Mouse (Mus musculus) heart, embryonic 11.5 days (tissue): ENCODE results near the gene Nebl. TPM values are rescaled to one million over a fixed set of nuclear protein-coding genes. Genes with fewer than 3 reads are reported as not detected.

Experiments
- ATAC-seq: fragments of 200-750 bp; cut with Nextera tagmentation; replicated peaks from 2 replicates; pipeline ENCODE4 v1.8.0; 2017; ENCODE audit warnings: moderate library complexity; ENCODE audit not compliant: insufficient number of reproducible peaks, low FRiP score, low TSS enrichment
- H3K27ac ChIP-seq: fragments of 300-500 bp; sonication (generic); 2 replicates; pipeline ENCODE4 v1.5.1; 2014; ENCODE audit warnings: mild to moderate bottlenecking, low read depth, low read length
- H3K27me3 ChIP-seq: fragments of 300-500 bp; sonication (generic); 2 replicates; pipeline ENCODE4 v1.6.1; 2014; ENCODE audit warnings: mild to moderate bottlenecking, low read length, mixed read lengths; ENCODE audit not compliant: control insufficient read depth, insufficient read depth
- H3K36me3 ChIP-seq: fragments of 300-500 bp; sonication (generic); 2 replicates; pipeline ENCODE4 v1.6.1; 2014; ENCODE audit warnings: mild to moderate bottlenecking, low read length, moderate library complexity, mixed read lengths; ENCODE audit not compliant: control insufficient read depth, insufficient read depth
- H3K4me1 ChIP-seq: fragments of 300-500 bp; sonication (generic); 2 replicates; pipeline ENCODE4 v1.6.1; 2014; ENCODE audit warnings: low read length; ENCODE audit not compliant: control insufficient read depth, insufficient read depth
- H3K4me2 ChIP-seq: fragments of 300-500 bp; sonication (generic); 2 replicates; pipeline ENCODE4 v1.6.1; 2014; ENCODE audit warnings: mild to moderate bottlenecking, moderate library complexity
- H3K4me3 ChIP-seq: fragments of 300-500 bp; sonication (generic); 2 replicates; pipeline ENCODE4 v1.5.1; 2014; ENCODE audit warnings: low read depth, low read length
- H3K9ac ChIP-seq: fragments of 300-500 bp; sonication (generic); 2 replicates; pipeline ENCODE4 v1.6.1; 2014; ENCODE audit warnings: mild to moderate bottlenecking, low read depth, low read length, moderate library complexity
- H3K9me3 ChIP-seq: fragments of 300-500 bp; sonication (generic); replicated peaks from 2 replicates; pipeline ENCODE4 v1.6.1; 2016; ENCODE audit warnings: low read length; ENCODE audit not compliant: control insufficient read depth
- WGBS: fragments of 180-500 bp; shearing (Covaris S2); extraction: QIAGEN DNeasy Blood & Tissue Kit; methylation state at CpG from one replicate; pipeline ENCODE4 v1.1.7; 2014; ENCODE audit not compliant: insufficient replicate concordance; 5-methylcytosine and 5-hydroxymethylcytosine counted together
- polyA plus RNA-seq: library from polyadenylated mRNA; unstranded; fragments of >200 nt; fragmentation: Nextera tagmentation; extraction: Ambion mirVana; gene quantifications from 2 replicates; pipeline ENCODE4 v1.2.1, GENCODE M21; 2014

Nebl gene
- polyA plus RNA-seq, 1 experiment from 2014 or later: 457 TPM

GRCm38 (mm10) chr2:17715149-17715767, 16.0 kb downstream of the Nebl start:
- Histone ChIP-seq H3K27me3 (no peaks in the 10 kb centered on the region), H3K36me3 (no peaks in the 10 kb centered on the region), H3K4me1 (no peaks in the 10 kb centered on the region), H3K4me3 (no peak overlapping the region), H3K27ac (no peak overlapping the region), H3K9me3 (no peaks in the 10 kb centered on the region; the same call in 1 of the 2 replicates), H3K4me2 (no peak overlapping the region), H3K9ac (no peak overlapping the region)
- ATAC-seq: no peak
- WGBS: 63% methylated on average over 9 of the region's 9 CpGs

- 81% methylated on average over 14 of the region's 14 CpGs for WGBS
- Histone ChIP-seq H3K27me3 (no peaks in the 10 kb centered on the region), H3K4me2 (no peak overlapping the region), H3K36me3 (no peaks in the 10 kb centered on the region), H3K4me3 (no peak overlapping the region), H3K9me3 (no peaks in the 10 kb centered on the region; the same call in 1 of the 2 replicates), H3K9ac (no peak overlapping the region), H3K27ac (no peak overlapping the region), H3K4me1 (no peaks in the 10 kb centered on the region)
- ATAC-seq: no peak
Observed at GRCm38 (mm10) chr2:17714661-17715060, 16.6 kb downstream of the Nebl start.

- no peak overlapping the region for H3K4me2 ChIP-seq
- H3K9ac ChIP-seq: no peak overlapping the region
- ATAC-seq: no peak
- no peaks in the 10 kb centered on the region for H3K27me3 ChIP-seq
- 59% methylated on average over 4 of the region's 4 CpGs for WGBS
- no peaks in the 10 kb centered on the region for H3K36me3 ChIP-seq
- no peak overlapping the region for H3K4me3 ChIP-seq
- H3K4me1 ChIP-seq: no peaks in the 10 kb centered on the region
- H3K9me3 ChIP-seq: no peaks in the 10 kb centered on the region; the same call in 1 of the 2 replicates
- no peak overlapping the region for H3K27ac ChIP-seq
Observed at GRCm38 (mm10) chr2:17714124-17714523, 17.1 kb downstream of the Nebl start.

GRCm38 (mm10) chr2:17711216-17711615, 20.0 kb downstream of the Nebl start:
- no peaks in the 10 kb centered on the region for H3K36me3 ChIP-seq
- no peaks in the 10 kb centered on the region; the same call in 1 of the 2 replicates for H3K9me3 ChIP-seq
- H3K27ac ChIP-seq: no peak overlapping the region
- H3K4me2 ChIP-seq: no peak overlapping the region
- H3K27me3 ChIP-seq: no peaks in the 10 kb centered on the region
- no peaks in the 10 kb centered on the region for H3K4me1 ChIP-seq
- ATAC-seq: no peak
- whole genome bisulfite sequencing: 82% methylated on average over 5 of the region's 5 CpGs
- H3K9ac ChIP-seq: no peak overlapping the region
- no peak overlapping the region for H3K4me3 ChIP-seq

GRCm38 (mm10) chr2:17710083-17710482, 21.2 kb downstream of the Nebl start:
- WGBS: 77% methylated on average over 2 of the region's 2 CpGs
- no peak for ATAC-seq
- Histone ChIP-seq H3K36me3 (no peaks in the 10 kb centered on the region), H3K9me3 (no peaks in the 10 kb centered on the region), H3K27me3 (no peaks in the 10 kb centered on the region), H3K4me3 (no peak overlapping the region), H3K27ac (no peak overlapping the region), H3K4me2 (no peak overlapping the region), H3K4me1 (no peaks in the 10 kb centered on the region), H3K9ac (no peak overlapping the region)

- no peak for ATAC-seq
- H3K4me1 ChIP-seq: no peaks in the 10 kb centered on the region
- no peaks in the 10 kb centered on the region for H3K9me3 ChIP-seq
- H3K4me2 ChIP-seq: no peak overlapping the region
- no peak overlapping the region for H3K27ac ChIP-seq
- no peak overlapping the region for H3K9ac ChIP-seq
- no peaks in the 10 kb centered on the region for H3K36me3 ChIP-seq
- 77% methylated on average over 5 of the region's 5 CpGs for WGBS
- no peaks in the 10 kb centered on the region for H3K27me3 ChIP-seq
- no peak overlapping the region for H3K4me3 ChIP-seq
Observed at GRCm38 (mm10) chr2:17705964-17706363, 25.3 kb downstream of the Nebl start.

GRCm38 (mm10) chr2:17705426-17705825, 25.8 kb downstream of the Nebl start:
- H3K27me3 ChIP-seq: no peaks in the 10 kb centered on the region
- WGBS: 59% methylated on average over 3 of the region's 3 CpGs
- H3K4me1 ChIP-seq: no peaks in the 10 kb centered on the region
- H3K4me3 ChIP-seq: no peak overlapping the region
- no peaks in the 10 kb centered on the region for H3K9me3 ChIP-seq
- no peak for ATAC-seq
- no peaks in the 10 kb centered on the region for H3K36me3 ChIP-seq
- H3K4me2 ChIP-seq: no peak overlapping the region
- no peak overlapping the region for H3K9ac ChIP-seq
- H3K27ac ChIP-seq: no peak overlapping the region

- 74% methylated on average over 2 of the region's 2 CpGs for WGBS
- no peak overlapping the region for H3K27ac ChIP-seq
- no peak overlapping the region for H3K9ac ChIP-seq
- H3K36me3 ChIP-seq: no peaks in the 10 kb centered on the region
- no peak overlapping the region for H3K4me3 ChIP-seq
- ATAC-seq: no peak
- no peaks in the 10 kb centered on the region for H3K9me3 ChIP-seq
- H3K4me2 ChIP-seq: no peak overlapping the region
- no peaks in the 10 kb centered on the region for H3K27me3 ChIP-seq
- H3K4me1 ChIP-seq: no peaks in the 10 kb centered on the region
Observed at GRCm38 (mm10) chr2:17703170-17703512, 28.1 kb downstream of the Nebl start.

GRCm38 (mm10) chr2:17702481-17703169, 28.6 kb downstream of the Nebl start:
- Histone ChIP-seq H3K4me3 (no peak overlapping the region), H3K4me1 (no peaks in the 10 kb centered on the region), H3K9ac (no peak overlapping the region), H3K9me3 (no peaks in the 10 kb centered on the region), H3K36me3 (no peaks in the 10 kb centered on the region), H3K27ac (no peak overlapping the region), H3K4me2 (no peak overlapping the region), H3K27me3 (no peaks in the 10 kb centered on the region)
- WGBS: 68% methylated on average over 7 of the region's 7 CpGs
- ATAC-seq: no peak
